Mouse (Mus musculus) midbrain, embryonic 11.5 days (tissue): ENCODE data around the gene Ager. TPM values are rescaled to one million over a fixed set of nuclear protein-coding genes. Genes with fewer than 3 reads are reported as not detected.

ENCODE experiments used
- ATAC-seq: fragments of 200-750 bp; cut with Nextera tagmentation; 2 replicates; pipeline ENCODE4 v1.8.0; 2017; ENCODE audit warnings: moderate TSS enrichment, moderate library complexity; ENCODE audit not compliant: low FRiP score
- DNase-seq: peaks from one replicate; pipeline ENCODE4 v3.0.0; 2015; ENCODE audit warnings: low spot score; ENCODE audit errors: missing footprints
- H3K27ac ChIP-seq: fragments of 300-500 bp; sonication (generic); 2 replicates; pipeline ENCODE4 v1.5.1; 2014; ENCODE audit warnings: low read depth, low read length
- H3K27me3 ChIP-seq: fragments of 300-500 bp; sonication (generic); 2 replicates; pipeline ENCODE4 v1.6.1; 2014; ENCODE audit warnings: mild to moderate bottlenecking, low read length, moderate library complexity, mixed read lengths; ENCODE audit not compliant: control insufficient read depth, insufficient read depth
- H3K36me3 ChIP-seq: fragments of 300-500 bp; sonication (generic); 2 replicates; pipeline ENCODE4 v1.6.1; 2014; ENCODE audit warnings: mild to moderate bottlenecking, low read length, moderate library complexity, mixed read lengths; ENCODE audit not compliant: control insufficient read depth, insufficient read depth
- H3K4me1 ChIP-seq: fragments of 300-500 bp; sonication (generic); 2 replicates; pipeline ENCODE4 v1.6.1; 2014; ENCODE audit warnings: low read length; ENCODE audit not compliant: control insufficient read depth, insufficient read depth
- H3K4me2 ChIP-seq: fragments of 300-500 bp; sonication (generic); 2 replicates; pipeline ENCODE4 v1.6.1; 2014; ENCODE audit warnings: mild to moderate bottlenecking, moderate library complexity
- H3K4me3 ChIP-seq: fragments of 300-500 bp; sonication (generic); 2 replicates; pipeline ENCODE4 v1.5.1; 2014; ENCODE audit warnings: low read depth, low read length
- H3K9ac ChIP-seq: fragments of 300-500 bp; sonication (generic); 2 replicates; pipeline ENCODE4 v1.6.1; 2014; ENCODE audit warnings: low read length
- H3K9me3 ChIP-seq: fragments of 300-500 bp; sonication (generic); 2 replicates; pipeline ENCODE4 v1.6.1; 2016; ENCODE audit warnings: low read length; ENCODE audit not compliant: control insufficient read depth
- WGBS: fragments of 180-500 bp; shearing (Covaris S2); extraction: QIAGEN DNeasy Blood & Tissue Kit; methylation state at CpG from one replicate; pipeline ENCODE4 v1.1.7; 2014; 5-methylcytosine and 5-hydroxymethylcytosine counted together
- polyA plus RNA-seq: library from polyadenylated mRNA; unstranded; fragments of >200 nt; fragmentation: Nextera tagmentation; extraction: Ambion mirVana; gene quantifications from 2 replicates; pipeline ENCODE4 v1.2.1, GENCODE M21; 2014

Ager gene
- polyA plus RNA-seq, 1 experiment from 2014 or later, result 1.6 TPM

GRCm38 (mm10) chr17:34649106-34649864 lies 51.6 kb downstream of the Ager start:
- Histone ChIP-seq H3K9ac (no peak overlapping the region), H3K4me2 (no peak overlapping the region), H3K4me3 (no peak overlapping the region), H3K27ac (no peak overlapping the region), H3K4me1 (peaks cover 17% of the 10 kb centered on the region), H3K9me3 (no peaks in the 10 kb centered on the region), H3K27me3 (no peaks in the 10 kb centered on the region), H3K36me3 (peaks cover 14% of the 10 kb centered on the region)
- DNase-seq, result no peak
- no peak for ATAC-seq
- WGBS, result 87% methylated on average over 18 of the region's 18 CpGs

Other genes with a start within 250 kb of the Ager start
- gene Btnl2, start 243.0 kb upstream of the Ager start, polyA plus RNA-seq, result 0.07 TPM in 1 of 2 replicates, not detected in the other
- gene Btnl1, start 220.7 kb upstream of the Ager start, polyA plus RNA-seq, result not detected in 2 replicates
- gene BC051142, start 199.0 kb upstream of the Ager start, polyA plus RNA-seq, result 1.6 and 2.9 TPM in 2 replicates
- gene Btnl4, start 120.5 kb upstream of the Ager start, polyA plus RNA-seq, result not detected in 2 replicates
- gene Btnl6, start 80.5 kb upstream of the Ager start, polyA plus RNA-seq, result not detected in 2 replicates
- 8.9 and 15.8 TPM in 2 replicates for gene Notch4, start 33.6 kb upstream of the Ager start, polyA plus RNA-seq
- gene Gpsm3, start 8.1 kb upstream of the Ager start, polyA plus RNA-seq, result 4.4 and 4.8 TPM in 2 replicates
- 17.3 and 20.1 TPM in 2 replicates for gene Pbx2, start 6.6 kb upstream of the Ager start, polyA plus RNA-seq
- 180 and 185 TPM in 2 replicates for gene Rnf5, start 5.8 kb downstream of the Ager start, polyA plus RNA-seq
- 68.4 and 75.3 TPM in 2 replicates for gene Agpat1, start 6.4 kb downstream of the Ager start, polyA plus RNA-seq
- 3.3 and 3.8 TPM in 2 replicates for gene Egfl8, start 18.1 kb downstream of the Ager start, polyA plus RNA-seq
- 25.8 and 26.4 TPM in 2 replicates for gene Ppt2, start 30.6 kb downstream of the Ager start, polyA plus RNA-seq
- gene Prrt1, start 31.7 kb downstream of the Ager start, polyA plus RNA-seq, result 1.8 and 2.4 TPM in 2 replicates
- 14.4 and 15.1 TPM in 2 replicates for gene Fkbpl, start 46.9 kb downstream of the Ager start, polyA plus RNA-seq
- 68.2 and 77.6 TPM in 2 replicates for gene Atf6b, start 49.3 kb downstream of the Ager start, polyA plus RNA-seq
- 0.03 and 0.05 TPM in 2 replicates for gene Tnxb, start 72.7 kb downstream of the Ager start, polyA plus RNA-seq
- gene C4b, start 146.0 kb downstream of the Ager start, polyA plus RNA-seq, result not detected in 2 replicates
- gene Cyp21a1, start 206.7 kb downstream of the Ager start, polyA plus RNA-seq, result not detected in 2 replicates
- gene Stk19, start 239.1 kb downstream of the Ager start, polyA plus RNA-seq, result 20.2 and 21.5 TPM in 2 replicates
- 60.7 and 64.8 TPM in 2 replicates for gene Dxo, start 239.2 kb downstream of the Ager start, polyA plus RNA-seq